Mouse (Mus musculus): ENCODE data around the gene Ctsa.

Ctsa gene

GRCm38 (mm10) chr2:164804533-164805331 lies 27.9 kb upstream of the Ctsa start, which contains the start of the genes Acot8 and Zswim3:
Acot8 (minus strand) TSS chr2:164804882.
Zswim3 (plus strand) TSS chr2:164805098.
- DNase-seq (ENCODE audit: low read depth, low spot score), result peak; percentile 100

GRCm38 (mm10) chr2:164805332-164805718 lies 27.3 kb upstream of the Ctsa start:
- DNase-seq (ENCODE audit: low read depth, low spot score), result no peak

DNA sequence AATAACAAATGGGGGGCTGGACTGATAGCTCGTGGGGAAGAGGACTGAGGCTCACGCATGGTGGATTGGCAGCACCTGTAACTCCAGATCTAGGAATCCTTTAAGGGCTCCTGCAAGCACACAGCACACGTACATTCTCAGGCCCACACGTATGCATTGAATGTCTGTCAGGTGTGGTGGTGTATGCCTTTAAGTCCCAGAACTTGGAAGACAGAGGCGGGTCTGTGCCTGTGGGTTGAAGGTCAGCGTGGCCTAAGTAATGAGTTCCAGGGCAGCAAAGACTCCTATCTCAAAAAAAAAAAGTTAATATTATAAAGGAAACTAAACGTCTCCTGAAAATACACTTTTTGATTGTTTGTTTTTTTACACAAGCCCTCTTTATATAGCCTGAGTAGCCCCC lies 26.1 kb upstream of the Ctsa start:
- DNase-seq (ENCODE audit: low read depth, low spot score), result no peak

DNA sequence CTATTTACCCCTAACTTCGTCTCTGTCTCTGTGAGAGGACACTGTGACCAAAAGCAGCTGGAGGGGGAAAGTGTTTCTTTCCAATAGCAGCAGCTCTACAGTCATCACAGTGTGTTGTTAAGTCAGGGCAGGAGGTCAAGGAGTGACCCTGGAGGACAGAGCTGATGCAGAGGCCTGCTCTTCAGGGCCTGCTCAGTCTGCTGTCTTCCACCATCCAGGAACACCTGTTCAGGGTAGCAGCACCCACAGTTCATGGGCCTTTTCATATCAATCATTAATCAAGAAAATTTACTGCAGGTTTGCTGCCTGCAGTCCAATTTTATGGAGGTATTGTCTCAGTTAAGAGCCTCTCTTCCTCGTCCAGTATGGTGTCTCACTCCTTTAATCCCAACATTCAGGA lies 19.1 kb upstream of the Ctsa start:
- no peak for DNase-seq (ENCODE audit: low read depth, low spot score)

GRCm38 (mm10) chr2:164815348-164815747 lies 17.3 kb upstream of the Ctsa start:
- no peak for DNase-seq (ENCODE audit: low read depth, low spot score)

- DNase-seq (ENCODE audit: low read depth, low spot score), result no peak
Measured at GRCm38 (mm10) chr2:164815821-164816220, 16.9 kb upstream of the Ctsa start.

GRCm38 (mm10) chr2:164817206-164817605 lies 15.5 kb upstream of the Ctsa start:
- DNase-seq (ENCODE audit: low read depth, low spot score), result no peak

- DNase-seq (ENCODE audit: low read depth, low spot score), result no peak
Measured at GRCm38 (mm10) chr2:164817703-164818102, 15.0 kb upstream of the Ctsa start.

- no peak for DNase-seq (ENCODE audit: low read depth, low spot score)
Measured at GRCm38 (mm10) chr2:164821060-164821459, 11.6 kb upstream of the Ctsa start.

GRCm38 (mm10) chr2:164822636-164823165 lies 10.0 kb upstream of the Ctsa start, which contains the start of gene Zswim1:
Zswim1 (plus strand) TSS chr2:164822686.
- DNase-seq (ENCODE audit: low read depth, low spot score), result peak; percentile 98

- DNase-seq (ENCODE audit: low read depth, low spot score), result no peak
Measured at GRCm38 (mm10) chr2:164823181-164823585, 9.5 kb upstream of the Ctsa start.

DNA sequence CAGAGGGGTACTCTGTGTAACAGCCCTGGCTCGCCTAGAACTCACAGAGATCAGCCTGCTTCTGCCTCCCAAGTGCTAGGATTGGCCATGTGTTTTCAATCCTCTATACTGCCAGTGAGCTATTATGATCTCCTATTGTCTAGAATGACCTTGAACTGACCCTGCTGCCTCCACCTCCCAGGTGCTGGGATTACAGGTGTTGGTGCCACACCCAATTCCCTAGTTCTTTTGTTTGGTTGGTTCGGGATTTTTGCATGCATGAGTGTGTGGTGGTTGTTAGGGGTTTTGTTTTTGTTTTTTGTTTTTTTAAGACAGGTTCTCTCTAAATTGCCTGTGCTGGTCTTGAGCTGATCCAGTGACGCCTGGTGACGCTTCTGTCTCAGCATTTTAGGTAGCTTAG lies 8.7 kb upstream of the Ctsa start:
- no peak for DNase-seq (ENCODE audit: low read depth, low spot score)

- DNase-seq (ENCODE audit: low read depth, low spot score), result no peak
Measured at GRCm38 (mm10) chr2:164825521-164825920, 7.2 kb upstream of the Ctsa start.

- DNase-seq (ENCODE audit: low read depth, low spot score), result no peak
Measured at GRCm38 (mm10) chr2:164827146-164827850, 5.4 kb upstream of the Ctsa start.

DNA sequence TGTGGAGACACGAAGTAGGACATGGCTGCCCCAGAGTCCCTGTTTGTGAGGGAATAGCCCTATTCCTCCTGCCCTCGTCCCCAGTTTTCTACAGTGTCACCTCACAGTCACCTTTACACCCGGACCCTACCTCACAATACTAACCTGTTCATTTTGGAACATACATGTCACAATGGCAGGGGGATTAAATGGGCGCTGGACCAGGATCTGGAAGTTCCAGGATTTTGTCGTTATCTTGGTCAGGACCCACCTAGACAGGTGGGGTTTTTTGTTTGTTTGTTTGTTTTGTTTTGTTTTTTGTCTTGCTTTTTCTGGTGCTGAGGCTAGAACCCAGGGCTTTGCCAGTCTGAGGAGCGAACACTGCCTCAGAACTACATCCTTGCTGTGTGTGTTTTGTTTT lies 4.2 kb upstream of the Ctsa start, which contains the start of gene Spata25:
Spata25 (minus strand) TSS at position 101 of the 400 bp plus-strand sequence.
- no peak for DNase-seq (ENCODE audit: low read depth, low spot score)

GRCm38 (mm10) chr2:164829090-164829489 lies 3.6 kb upstream of the Ctsa start:
- no peak for DNase-seq (ENCODE audit: low read depth, low spot score)

- no peak for DNase-seq (ENCODE audit: low read depth, low spot score)
Measured at GRCm38 (mm10) chr2:164831029-164831428, 1.6 kb upstream of the Ctsa start.

GRCm38 (mm10) chr2:164832032-164832747 lies 483 bp upstream of the Ctsa start:
- no peak for DNase-seq (ENCODE audit: low read depth, low spot score)

DNA sequence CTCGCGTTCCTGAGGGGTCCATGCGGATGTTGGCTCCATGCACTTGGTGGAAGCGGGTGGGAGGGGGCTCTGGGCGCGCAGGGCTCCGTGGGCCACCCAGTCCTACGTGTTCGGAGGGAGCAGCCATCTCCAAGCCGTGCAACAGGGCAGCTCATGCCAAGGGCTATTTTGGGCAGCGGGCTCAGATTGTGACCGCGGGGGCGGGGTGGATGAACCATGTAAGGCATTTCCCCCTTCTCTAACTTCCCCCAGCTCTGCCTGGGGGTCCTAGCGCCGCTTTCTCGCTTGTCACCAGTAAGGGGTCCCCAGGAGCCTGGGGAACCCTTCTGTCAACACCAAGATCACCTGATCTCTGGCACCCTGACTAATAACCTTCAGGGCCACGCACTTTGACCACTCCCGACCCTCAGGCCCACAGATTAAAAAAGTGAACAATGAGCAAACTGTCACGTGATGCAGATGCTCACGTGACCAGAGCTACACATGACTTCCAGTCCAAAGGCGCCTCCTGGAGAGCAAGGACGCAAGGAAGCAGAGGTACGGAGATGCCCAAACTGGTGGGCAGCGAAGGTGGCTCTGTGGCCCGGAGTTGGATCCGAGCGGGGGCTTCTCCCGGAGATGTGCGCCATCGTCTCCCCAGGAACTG lies 764 bp downstream of the Ctsa start, which contains the start of gene Neurl2:
Neurl2 (minus strand) TSS at position 143 of the 646 bp plus-strand sequence.
- DNase-seq (ENCODE audit: low read depth, low spot score), result peak; percentile 67

DNA sequence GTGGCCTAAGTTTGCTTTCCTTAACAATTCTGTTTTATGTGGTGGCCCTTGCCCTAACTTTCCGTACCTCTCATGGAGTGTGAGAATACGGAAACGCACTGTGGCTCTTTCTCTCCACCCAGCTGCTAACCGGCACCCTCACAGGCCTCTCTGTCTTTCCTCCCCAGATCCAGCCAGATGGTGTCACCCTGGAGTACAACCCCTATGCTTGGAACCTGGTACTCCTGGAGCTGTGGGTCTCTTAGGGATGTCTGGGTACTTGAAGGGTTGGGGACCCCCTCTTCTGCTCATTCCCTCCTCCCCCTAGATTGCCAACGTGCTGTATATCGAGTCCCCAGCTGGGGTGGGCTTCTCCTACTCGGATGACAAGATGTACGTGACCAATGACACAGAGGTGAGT lies 1.9 kb downstream of the Ctsa start:
- DNase-seq (ENCODE audit: low read depth, low spot score), result no peak

DNA sequence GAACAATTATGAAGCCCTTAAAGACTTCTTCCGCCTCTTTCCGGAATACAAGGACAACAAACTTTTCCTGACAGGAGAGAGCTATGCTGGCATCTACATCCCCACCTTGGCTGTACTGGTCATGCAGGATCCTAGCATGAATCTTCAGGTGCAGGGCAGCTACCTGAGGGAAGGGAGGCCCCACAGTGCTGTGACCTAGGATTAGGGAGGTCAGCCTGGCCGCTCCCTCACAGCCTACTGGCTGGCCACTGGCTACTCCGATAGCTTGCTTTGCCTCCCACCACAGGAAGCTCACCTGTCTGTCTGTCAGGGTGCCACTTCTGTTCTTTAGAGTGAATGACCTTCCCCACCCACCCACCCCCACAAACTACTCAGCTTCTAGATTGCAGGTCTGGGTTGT lies 2.5 kb downstream of the Ctsa start:
- DNase-seq (ENCODE audit: low read depth, low spot score), result no peak
